Mouse (Mus musculus): ENCODE measurements around the gene Pygo2.

- TF ChIP-seq CHD2 (IDR thresholded peaks at IDR 0.05; ENCODE audit: low read length) (peak; percentile 83), CTCF (conservative IDR thresholded peaks at IDR 0.05 in 1 of 2, IDR thresholded peaks at IDR 0.05 in 1 of 2; ENCODE audit: low read depth in 2 of 2, low read length in 2 of 2) (no peak), SMC3 (IDR thresholded peaks at IDR 0.05; ENCODE audit: low read depth, low read length) (no peak), POLR2A (IDR thresholded peaks at IDR 0.05; ENCODE audit: low read depth, low read length) (no peak), POLR2AphosphoS2 (IDR thresholded peaks at IDR 0.05; ENCODE audit: low read depth, low read length) (no peak), EP300 (IDR thresholded peaks at IDR 0.05; ENCODE audit: low read length) (no peak), USF1 (IDR thresholded peaks at IDR 0.05; ENCODE audit: low read depth, low read length) (no peak), USF2 (conservative IDR thresholded peaks at IDR 0.05; ENCODE audit: low read depth, low read length) (no peak), NELFE (IDR thresholded peaks at IDR 0.05; ENCODE audit: low read depth, low read length) (no peak), NRF1 (IDR thresholded peaks at IDR 0.05; ENCODE audit: low read depth, low read length) (no peak), GABPA (IDR thresholded peaks at IDR 0.05; ENCODE audit: insufficient replicate concordance, low read depth, low read length) (no peak), RCOR1 (conservative IDR thresholded peaks at IDR 0.05; ENCODE audit: low read depth, low read length) (no peak)
Measured at GRCm38 (mm10) chr3:89394894-89395256, 35.1 kb upstream of the Pygo2 start.

Measured in CH12.LX (cell line).